Mouse (Mus musculus): Measurements from ENCODE around the gene Zfp280d.
A peak's percentile ranks its signal among the peaks of the same experiment; 100 is the strongest.

Zfp280d gene

DNA sequence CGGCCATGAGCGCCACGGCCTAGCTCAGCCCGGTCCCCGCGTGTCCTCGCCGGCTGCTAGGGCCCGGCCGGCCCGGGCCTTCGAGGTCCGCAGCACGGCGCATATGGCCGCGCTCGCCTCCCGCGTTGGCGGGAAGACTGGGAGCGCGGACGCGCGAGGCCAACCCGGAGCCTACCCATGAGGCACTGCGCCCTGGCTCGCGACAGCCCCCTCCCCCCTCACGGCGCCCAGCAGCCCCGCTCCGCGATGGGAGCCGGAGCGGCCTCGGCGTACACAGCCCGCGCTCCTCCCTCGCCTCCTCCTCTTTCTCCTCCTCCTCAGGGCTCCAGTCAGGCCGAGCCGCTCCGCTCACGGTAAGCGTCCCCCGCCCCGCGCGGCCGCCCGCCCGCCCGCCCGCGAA lies at the start of gene Zfp280d:
Gene Zfp280d (plus strand): TSS at position 184 of the 400 bp plus-strand sequence.
- DNase-seq (ENCODE audit: low read depth, low spot score): peak; percentile 93

DNA sequence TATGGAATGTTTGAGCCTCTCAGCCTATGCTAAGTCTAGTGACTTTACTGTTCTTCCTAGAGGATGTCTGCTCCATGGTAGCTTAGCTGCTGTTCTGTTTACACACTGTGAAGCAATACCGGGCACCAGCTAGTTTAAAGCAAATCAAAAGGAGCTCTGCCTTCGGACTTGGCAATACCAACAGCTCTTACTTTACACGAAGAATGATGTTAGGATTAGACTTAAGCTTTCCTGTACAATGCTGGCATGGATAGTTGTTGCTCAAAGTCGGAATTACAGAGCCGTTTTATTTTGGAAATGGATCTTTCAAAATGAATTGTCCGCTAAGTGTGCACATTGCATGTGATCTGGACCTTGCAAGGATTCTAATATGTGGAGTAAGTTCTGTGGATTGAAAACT lies 48.1 kb upstream of the Zfp280d start:
- DNase-seq (ENCODE audit: low read depth, low spot score): no peak

DNA sequence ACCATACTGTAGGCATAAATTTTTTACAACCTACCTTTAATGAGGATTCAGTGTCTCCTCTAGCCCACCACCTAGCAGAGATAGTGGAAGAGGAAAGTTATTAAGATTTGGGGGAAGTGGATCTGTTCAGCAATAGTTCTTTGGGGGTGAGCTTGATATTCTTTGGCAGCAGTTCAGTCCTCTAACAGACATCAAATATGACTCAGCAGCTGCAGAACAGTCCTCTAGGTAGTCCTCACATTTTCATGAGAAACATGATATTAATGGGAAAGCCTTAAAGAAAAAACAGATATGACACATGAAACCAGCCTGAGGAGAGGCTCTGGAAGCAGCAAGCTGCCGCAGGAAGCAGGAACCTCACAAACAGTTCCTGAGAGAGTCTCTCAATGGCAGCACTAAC lies 22.0 kb upstream of the Zfp280d start:
- DNase-seq (ENCODE audit: low read depth, low spot score): no peak

DNA sequence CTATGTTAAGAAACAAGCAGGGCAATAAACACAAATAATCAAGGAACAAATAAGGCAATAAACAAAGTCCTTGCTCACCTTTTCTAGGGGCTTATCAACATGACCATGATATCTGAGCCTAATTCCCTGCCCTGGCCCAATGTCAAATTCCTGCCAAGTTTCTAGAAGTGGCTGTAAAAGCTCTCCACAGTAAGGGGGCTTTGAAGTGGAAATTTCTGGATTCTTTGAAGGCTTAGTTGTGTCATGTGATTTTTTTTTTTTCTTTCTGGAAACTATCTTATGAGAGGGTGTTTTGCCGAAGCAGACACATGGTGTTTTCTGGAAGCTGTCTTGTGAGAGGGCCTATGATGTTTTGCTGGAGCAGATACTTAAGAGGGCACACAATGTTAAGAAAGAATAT lies 19.4 kb upstream of the Zfp280d start:
- DNase-seq (ENCODE audit: low read depth, low spot score): no peak

DNA sequence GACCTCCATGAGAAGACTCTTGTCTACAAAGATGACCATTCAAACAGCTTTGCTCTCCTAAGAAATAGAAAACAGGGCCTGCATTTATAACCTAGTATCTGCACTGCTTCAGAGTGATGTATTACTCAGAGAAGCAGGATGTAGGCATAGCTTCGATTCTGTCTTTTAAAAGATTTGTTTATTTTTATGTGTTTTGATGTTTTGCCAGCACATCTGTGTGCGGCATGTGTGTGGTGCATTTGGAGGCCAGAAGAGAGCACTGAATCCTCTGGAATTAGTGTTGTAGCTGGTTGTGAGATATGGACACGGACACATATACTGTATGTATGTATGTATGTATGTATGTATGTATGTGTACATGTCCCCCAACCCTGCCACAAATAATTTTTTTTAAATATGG lies 18.0 kb upstream of the Zfp280d start:
- no peak for DNase-seq (ENCODE audit: low read depth, low spot score)

DNA sequence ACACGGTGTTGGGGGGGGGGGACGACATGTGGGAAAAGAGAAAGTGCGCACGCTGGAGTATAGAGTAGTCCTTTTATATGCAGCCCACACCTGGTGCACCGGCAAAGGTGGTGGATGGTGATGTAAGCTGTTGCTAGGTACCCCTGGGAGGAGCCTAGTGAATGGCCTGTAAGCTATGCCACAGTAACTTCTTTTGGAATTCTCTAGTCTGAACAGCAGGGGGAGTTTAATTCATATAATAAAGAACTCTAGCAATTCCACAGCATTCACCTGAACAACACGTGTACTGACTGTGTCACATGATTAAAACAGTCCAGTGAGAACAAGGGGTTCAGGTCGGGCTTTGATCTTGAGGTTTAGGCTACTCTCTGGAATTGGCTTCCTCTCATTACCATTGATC lies 14.3 kb upstream of the Zfp280d start:
- peak; percentile 78 for DNase-seq (ENCODE audit: low read depth, low spot score)

DNA sequence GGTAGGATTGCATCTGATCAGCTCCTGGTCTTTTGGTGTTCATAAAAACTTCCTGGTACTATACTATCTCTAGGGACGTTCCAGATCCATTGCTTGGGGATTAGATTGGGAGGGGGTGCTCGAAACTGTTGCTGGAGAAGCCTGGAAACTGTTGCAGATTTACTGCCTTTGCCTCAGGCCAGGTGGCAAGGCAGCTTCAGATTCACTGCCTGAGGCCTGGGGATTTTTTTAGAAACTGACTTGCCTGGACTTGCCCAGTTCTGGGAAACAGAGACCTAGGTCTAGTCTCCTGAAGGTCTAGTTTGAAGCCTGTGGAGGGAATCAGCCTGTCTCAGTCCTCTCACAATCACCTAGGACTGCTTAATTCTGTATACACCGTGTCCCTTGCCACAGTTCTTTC lies 9.8 kb upstream of the Zfp280d start:
- no peak for DNase-seq (ENCODE audit: low read depth, low spot score)

DNA sequence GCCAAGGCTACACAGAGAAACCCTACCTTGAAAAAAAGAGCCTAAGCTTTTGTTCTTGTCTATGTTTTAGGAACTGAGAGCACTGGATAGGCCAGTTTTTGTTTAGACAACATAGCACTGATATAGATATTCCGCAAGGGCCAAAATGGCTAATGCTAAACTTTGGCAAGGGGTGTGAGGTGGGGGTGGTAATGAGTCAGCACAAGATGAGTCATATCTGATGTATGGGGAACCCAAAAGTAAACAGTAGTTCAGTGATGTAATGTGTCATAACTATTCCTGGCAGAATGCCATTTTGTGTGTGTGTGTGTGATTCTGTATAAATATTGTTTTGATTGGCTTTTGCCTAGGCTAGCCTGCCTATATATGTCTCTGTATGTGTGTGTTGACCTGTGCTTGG lies 4.5 kb upstream of the Zfp280d start:
- DNase-seq (ENCODE audit: low read depth, low spot score): peak; percentile 32

DNA sequence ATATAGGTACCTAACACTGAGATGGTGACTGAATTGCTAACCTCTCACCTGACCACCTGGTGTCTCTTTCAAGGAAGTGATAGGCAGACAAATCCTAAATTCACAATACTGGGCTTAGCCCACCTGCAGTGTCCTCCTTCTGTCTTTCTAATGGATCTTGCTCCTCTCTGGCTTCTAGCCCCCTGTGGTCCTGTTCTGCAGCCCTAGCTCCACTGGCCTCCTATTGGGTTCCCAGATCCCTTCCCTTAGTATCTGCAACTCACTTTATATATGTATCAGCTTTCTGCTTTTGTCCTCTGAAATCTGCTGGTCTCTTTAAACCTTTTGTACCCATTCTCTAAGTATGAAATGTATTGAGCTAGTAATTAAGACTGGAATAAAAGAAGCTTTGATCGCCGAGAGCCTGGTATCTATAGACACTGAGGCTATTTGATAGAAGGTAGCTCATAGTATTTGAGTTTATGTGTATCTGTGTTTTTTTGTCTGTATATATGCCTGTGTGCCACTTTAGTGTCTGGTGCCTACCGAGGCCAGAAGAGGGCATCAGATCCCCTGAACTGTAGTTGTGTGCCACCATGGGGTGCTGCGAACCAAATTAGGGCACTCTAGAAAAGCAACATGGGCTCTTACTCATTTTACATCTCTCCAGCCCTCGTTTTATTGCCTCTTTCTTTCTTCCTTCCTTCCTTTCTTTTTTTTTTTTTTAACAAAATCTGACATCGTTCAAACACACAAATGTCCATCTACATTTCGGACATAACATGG lies 832 bp upstream of the Zfp280d start:
- peak; percentile 38 for DNase-seq (ENCODE audit: low read depth, low spot score)

DNA sequence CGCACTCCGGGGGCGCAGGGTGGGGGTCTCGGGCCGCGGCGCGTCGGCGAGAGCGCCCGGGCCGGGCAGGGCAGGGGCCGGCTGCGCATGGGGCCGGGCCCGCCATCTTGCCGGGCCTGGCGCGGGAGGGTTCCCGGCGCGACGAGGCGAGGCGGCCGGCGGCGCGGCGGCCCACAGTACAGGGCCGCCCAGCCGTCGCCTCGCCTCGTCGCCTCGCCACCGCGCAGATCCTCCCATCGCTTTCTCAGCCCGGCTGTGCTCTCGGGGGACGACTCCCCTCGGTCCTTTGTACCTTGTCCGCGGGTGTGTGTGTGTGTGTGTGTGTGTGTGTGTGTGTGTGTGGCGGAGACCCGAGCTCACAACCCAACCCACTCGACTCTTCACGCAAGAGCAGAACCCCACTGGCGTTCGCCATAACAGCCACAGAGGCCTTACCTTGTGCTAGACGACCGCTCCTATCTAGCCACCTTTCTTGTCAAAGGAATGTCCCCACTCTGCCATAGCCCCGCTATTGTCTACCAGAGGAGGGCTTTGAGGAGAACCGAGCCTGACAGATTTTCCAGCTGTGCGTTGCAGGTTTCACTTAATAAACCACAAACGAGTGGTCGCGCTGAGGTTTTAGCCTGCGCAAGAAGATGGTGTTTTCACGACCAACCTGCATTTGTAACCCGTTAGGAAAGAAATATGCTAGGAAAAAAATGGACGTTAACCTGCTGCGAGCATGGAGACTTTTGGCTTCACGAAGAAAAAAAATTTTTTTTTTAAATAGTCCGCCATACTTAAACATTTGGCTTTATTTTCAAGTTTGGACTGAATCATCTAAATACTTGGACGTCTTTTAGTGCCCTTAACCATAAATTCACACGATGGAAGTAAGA lies 680 bp downstream of the Zfp280d start:
- DNase-seq (ENCODE audit: low read depth, low spot score): peak; percentile 82

DNA sequence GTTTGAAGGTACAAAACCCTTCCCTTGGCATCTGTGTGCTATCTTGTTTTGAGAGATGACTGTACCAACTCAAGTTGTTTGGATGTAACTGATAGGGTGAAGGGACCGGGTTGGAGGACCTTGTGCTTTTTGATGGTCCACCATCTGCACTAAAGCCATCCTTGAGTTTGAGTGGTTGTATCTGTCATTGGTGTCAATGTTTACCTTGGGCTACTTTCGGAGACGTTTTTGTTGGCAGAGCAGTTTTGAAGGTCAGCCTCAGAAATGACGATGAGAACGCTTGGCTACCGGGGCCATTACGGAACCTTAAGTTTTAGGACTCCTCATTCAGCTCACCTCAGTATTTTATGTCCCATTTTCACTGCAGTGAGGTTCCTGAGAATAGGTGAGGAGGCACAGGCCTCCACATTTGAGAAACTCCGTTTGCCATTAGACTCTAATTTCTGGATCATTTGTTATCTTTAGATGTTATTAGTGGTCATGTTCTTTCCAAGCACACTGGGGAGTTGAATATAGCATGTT lies 1.4 kb downstream of the Zfp280d start:
- DNase-seq (ENCODE audit: low read depth, low spot score): no peak

DNA sequence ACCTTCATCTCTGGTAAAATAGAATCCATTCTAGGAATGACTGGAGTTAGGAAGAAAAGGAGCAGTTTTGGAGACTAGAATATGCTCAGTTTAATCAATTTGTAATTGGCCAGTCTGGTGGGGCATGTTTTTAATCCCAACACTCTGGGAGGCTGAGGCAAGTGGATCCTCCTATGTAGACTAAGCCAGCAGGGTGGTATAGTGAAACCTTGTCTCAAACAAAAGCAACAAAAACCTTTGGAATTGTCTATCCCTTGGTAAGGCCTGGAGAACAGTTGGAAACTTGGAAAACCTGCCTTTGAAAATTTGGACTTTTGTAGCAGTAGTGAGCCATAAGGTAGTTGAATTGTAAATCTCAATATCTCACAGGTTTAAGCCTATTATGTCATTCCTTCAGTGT lies 2.3 kb downstream of the Zfp280d start:
- DNase-seq (ENCODE audit: low read depth, low spot score): no peak

DNA sequence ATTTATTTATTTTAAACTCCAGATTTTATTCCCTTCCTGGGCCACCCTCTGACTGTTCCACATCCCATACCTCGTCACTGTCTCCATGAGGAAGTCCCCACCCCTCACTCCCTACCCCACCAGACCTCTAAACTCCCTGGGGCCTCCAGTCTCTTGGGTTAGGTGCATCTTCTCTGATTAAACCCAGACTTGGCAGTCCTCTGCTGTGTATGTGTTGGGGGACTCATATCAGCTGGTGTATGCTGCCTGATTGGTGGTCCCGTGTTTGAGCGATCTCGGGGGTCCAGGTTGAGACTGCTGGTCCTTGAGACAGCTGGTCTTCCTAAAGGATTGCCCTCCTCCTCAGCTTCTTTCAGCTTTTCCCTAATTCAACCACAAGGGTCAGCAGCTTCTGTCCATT lies 5.3 kb downstream of the Zfp280d start:
- no peak for DNase-seq (ENCODE audit: low read depth, low spot score)

DNA sequence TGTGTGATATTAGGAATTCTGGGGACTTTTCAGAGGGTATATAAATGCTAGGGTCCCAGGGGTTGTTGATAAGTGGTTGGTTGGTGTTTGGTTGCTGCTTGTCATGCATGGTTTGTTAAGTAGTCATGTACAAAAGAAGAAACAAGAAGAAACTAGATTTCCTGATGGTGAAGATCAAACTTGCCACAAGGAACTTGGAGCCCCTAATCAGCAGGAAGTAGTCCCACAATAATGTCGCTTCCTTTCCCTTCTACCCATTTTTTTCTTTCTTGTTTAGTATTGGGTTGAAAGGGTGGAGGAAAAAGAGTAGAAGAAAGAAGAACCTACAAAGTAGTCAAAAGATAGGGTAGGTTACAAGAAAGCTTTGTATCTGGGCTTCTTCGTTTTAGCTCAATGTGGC lies 13.0 kb downstream of the Zfp280d start:
- peak; percentile 33 for DNase-seq (ENCODE audit: low read depth, low spot score)

DNA sequence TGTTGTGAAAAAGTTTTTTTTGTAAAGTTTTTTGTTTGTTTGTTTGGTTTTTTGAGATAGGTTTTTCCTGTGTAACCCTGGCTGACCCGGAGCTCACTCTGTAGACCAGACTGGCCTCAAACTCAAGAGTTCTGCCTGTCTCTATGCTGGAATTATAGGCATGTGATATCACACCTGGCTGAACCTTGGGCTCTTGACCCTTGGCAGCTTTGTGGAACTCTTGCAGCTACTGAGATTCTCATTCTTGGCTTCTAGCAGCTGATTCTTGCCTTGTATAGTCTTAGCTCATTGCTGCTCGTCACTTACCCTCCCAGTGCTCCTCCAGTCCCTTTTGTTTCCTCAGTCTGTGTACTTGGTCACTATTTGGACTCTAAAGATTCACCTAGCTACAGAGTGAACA lies 13.6 kb downstream of the Zfp280d start:
- no peak for DNase-seq (ENCODE audit: low read depth, low spot score)

DNA sequence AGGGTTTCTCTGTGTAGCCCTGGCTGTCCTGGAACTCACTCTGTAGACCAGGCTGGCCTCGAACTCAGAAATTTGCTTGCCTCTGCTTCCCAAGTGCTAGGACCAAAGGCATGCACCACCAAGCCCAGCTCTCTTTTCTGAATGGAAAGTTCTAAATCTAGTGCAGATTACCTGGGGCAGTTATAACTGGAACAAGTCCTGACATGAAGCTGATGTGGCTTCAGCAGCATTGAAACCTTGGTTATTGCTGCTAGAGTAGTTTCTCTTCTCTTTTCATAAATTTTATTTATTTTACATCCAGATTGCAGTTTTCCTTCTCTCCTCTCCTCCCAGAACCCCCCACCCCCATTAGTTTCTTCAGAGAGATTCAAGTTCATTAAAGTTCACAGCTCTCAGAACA lies 14.4 kb downstream of the Zfp280d start:
- DNase-seq (ENCODE audit: low read depth, low spot score): no peak

DNA sequence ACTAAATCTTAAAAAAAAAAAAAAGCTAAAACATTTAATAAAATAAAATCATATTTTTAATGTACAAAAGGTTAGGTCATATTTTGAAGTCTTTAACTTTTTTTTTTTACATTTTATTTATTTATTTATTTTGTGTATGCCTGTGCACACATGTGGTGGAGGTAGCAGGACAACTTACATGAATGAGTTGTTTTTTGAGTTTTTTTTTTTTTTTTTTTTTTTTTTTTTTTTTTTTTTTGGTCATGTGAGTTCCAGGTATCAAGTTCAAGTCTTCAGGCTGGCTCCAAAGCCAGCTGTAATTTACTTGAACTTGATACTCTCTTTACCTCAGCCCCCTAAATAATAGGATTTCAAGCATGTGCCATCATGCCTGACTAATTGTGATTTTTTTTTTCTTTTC lies 19.4 kb downstream of the Zfp280d start:
- no peak for DNase-seq (ENCODE audit: low read depth, low spot score)

DNA sequence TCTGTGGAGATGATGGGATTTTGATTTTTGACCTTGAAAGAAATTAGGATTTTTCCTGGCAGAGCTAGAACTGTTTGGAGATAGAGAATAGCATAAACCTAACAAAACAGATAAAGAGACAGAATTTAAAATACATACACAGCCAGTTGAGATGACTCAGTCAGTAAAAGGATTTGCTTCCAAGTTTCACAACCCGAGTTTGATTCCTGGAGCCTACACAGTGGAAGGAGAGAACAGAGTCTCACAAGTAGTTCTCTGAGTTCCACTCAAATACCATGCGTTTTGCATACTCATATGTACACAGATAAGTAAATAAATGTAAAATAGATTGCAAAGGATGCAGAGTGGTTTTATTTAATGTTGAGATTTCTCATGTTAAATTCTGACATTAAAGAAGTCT lies 35.1 kb downstream of the Zfp280d start:
- no peak for DNase-seq (ENCODE audit: low read depth, low spot score)

DNA sequence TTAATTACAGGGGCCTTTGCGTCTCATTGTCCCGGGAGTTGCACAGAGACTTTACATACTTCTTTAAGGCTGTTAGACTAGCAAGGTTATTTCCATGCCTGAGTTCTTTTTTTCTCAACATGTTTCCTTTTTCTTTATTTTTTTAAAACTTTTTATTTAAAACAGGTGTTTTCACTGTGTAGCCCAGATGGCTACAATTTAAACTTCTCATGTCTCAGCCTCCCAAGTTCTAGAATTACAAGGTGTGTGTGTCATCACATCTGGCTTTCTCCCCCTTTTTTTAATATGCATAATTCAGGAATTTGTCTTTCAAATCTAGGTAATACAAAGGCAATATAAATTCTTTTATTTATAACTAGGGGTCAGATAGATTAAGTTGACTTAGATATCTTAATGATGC lies 58.6 kb downstream of the Zfp280d start:
- DNase-seq (ENCODE audit: low read depth, low spot score): no peak

DNA sequence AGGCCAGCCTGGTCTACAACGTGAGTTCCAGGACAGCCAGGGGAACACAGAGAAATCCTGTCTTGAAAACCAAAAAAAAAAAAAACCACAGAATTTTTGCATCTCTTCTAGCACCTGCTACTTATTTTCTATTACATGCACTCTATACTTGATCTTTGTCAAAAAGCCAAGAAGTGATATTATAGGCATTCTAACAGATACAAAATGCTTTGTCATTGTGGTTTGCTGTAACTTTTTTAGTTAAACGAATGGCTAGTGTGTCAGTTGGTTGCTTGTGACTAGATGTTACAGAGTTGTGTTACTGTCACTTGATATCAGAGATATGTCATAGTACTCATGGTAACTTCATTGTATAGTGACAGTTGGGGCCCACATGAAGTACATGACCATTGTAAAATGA lies 61.4 kb downstream of the Zfp280d start:
- DNase-seq (ENCODE audit: low read depth, low spot score): no peak

DNA sequence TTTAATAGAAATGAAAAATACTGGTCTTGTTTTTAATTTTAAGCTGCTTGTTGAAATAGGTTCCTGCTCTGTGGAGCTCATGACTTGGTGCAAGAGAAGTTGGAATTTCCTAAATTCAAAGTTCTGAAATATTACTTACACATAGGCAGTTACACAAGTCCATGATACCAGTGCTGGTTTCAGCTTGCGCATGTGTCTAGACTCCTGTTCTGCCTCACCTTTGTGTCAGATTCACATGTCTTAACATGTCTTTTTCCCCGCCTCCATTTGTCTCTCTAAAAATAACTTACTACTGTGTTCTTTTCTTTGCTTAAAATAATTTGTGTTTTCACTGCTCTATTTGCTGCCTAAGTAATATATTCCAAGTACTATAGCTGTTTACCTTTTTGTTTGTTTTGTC lies 64.5 kb downstream of the Zfp280d start:
- no peak for DNase-seq (ENCODE audit: low read depth, low spot score)

DNA sequence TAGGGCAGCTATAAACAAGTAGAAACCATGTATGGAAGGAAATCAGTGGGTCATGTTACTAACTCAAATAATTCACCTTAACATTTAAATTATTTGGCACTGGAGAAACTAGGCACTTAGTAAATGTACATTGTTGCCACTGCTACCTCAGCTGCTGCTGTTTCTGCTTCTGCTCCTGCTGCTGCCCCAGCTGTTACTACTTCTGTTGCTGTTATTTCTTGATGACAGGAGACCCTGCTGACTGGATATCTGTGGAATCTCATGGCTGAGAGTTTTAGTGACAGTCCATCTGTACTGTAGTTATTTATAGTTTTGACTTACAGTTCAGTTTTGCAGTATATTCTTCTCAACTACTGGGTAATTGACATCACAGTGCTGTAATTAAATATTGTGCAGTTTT lies 69.2 kb downstream of the Zfp280d start:
- no peak for DNase-seq (ENCODE audit: low read depth, low spot score)

DNA sequence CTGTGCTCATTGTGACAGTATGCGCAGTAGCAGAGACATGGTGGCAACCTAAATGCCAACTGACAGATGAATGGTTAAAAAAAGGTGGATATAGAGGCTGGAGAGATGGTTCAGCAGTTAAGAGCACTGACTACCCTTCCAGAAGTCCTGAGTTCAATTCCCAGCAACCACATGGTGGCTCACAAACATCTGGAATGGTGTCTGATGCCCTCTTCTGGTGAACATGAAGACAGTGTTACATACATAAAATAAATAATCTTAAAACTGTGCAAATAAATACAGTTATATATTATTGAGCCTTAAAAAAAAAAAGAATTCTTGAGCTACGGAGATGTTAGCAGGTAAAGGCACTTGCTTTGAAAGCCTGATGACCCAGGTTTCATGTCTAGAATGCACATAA lies 97.7 kb downstream of the Zfp280d start:
- no peak for DNase-seq (ENCODE audit: low read depth, low spot score)

All from CD4-positive helper T cell, adult 2 months (primary cell).